Mouse (Mus musculus) heart, postnatal 10 days (tissue): Measurements from ENCODE around the gene Igf2bp1. TPM values are rescaled to one million over a fixed set of nuclear protein-coding genes. Genes with fewer than 3 reads are reported as not detected.
A peak's percentile ranks its signal among the peaks of the same experiment; 100 is the strongest.
"Not testable (repeated sequence)": the region's sequence is repeated elsewhere in the genome, so short reads cannot be mapped to it uniquely, and the experiment has no call there.

Experiments used
- DNase-seq, 2 experiments: peaks; one replicate each; pipeline ENCODE4 v3.0.0; 2021
- intact Hi-C: fragments of 180-260 bp; cut with DNase I; formaldehyde crosslinking; loops from one replicate; pipeline ENCODE4 v1.15.1; 2025
- total RNA-seq, 2 experiments: library from RNA; stranded (reverse); gene quantifications; 2 replicates each; pipeline ENCODE4 v1.2.3; 2021

Gene Igf2bp1
- total RNA-seq, 2 experiments from 2014 or later, result 0.45 to 0.72 TPM

GRCm38 (mm10) chr11:95976290-95976689 is 29.4 kb downstream of the Igf2bp1 start:
- intact Hi-C loops, result loop anchor here (10.0 kb wide), 1 partner anchor 119 kb away; no protein-coding TSS in a partner anchor
- no peak for DNase-seq

- no peak for DNase-seq
- intact Hi-C loops, result loop anchor here (10.0 kb wide), 1 partner anchor 119 kb away; no protein-coding TSS in a partner anchor
Measured at GRCm38 (mm10) chr11:95975694-95976093, 30.0 kb downstream of the Igf2bp1 start.

- intact Hi-C loops, result loop anchor here (10.0 kb wide), 1 partner anchor 122 kb away; no protein-coding TSS in a partner anchor
- DNase-seq, result no peak
Measured at GRCm38 (mm10) chr11:95973187-95973586, 32.6 kb downstream of the Igf2bp1 start.

GRCm38 (mm10) chr11:95963304-95963703 is 42.4 kb downstream of the Igf2bp1 start:
- DNase-seq, result no peak
- intact Hi-C loops, result no loop called here

- intact Hi-C loops, result no loop called here
- DNase-seq, result no peak
Measured at GRCm38 (mm10) chr11:95959152-95959551, 46.6 kb downstream of the Igf2bp1 start.

GRCm38 (mm10) chr11:95958251-95958650 is 47.5 kb downstream of the Igf2bp1 start:
- no peak for DNase-seq
- intact Hi-C loops, result no loop called here

GRCm38 (mm10) chr11:95957407-95957806 is 48.3 kb downstream of the Igf2bp1 start:
- intact Hi-C loops, result no loop called here
- DNase-seq, result no peak

- intact Hi-C loops, result no loop called here
- DNase-seq, result no peak
Measured at GRCm38 (mm10) chr11:95953313-95953712, 52.4 kb downstream of the Igf2bp1 start.

GRCm38 (mm10) chr11:95945838-95946472 is 59.8 kb downstream of the Igf2bp1 start:
- intact Hi-C loops, result no loop called here
- no peak for DNase-seq

- intact Hi-C loops, result no loop called here
- peak in 1 of 2 experiments; percentile 8 for DNase-seq
Measured at GRCm38 (mm10) chr11:95939828-95940507, 65.8 kb downstream of the Igf2bp1 start.

GRCm38 (mm10) chr11:95936409-95936808 is 69.3 kb downstream of the Igf2bp1 start:
- intact Hi-C loops, result no loop called here
- no peak for DNase-seq

GRCm38 (mm10) chr11:95932168-95932567 is 73.6 kb downstream of the Igf2bp1 start:
- DNase-seq, intact Hi-C loops: not testable (repeated sequence)

- intact Hi-C loops, result no loop called here
- no peak for DNase-seq
Measured at GRCm38 (mm10) chr11:95926398-95926797, 79.3 kb downstream of the Igf2bp1 start.

GRCm38 (mm10) chr11:95925976-95926375 is 79.8 kb downstream of the Igf2bp1 start:
- DNase-seq, result no peak
- intact Hi-C loops, result no loop called here

GRCm38 (mm10) chr11:95924215-95924614 is 81.5 kb downstream of the Igf2bp1 start:
- intact Hi-C loops, result no loop called here
- no peak for DNase-seq

- DNase-seq, intact Hi-C loops: not testable (repeated sequence)
Measured at GRCm38 (mm10) chr11:95923477-95923876, 82.3 kb downstream of the Igf2bp1 start.

- intact Hi-C loops, result no loop called here
- no peak for DNase-seq
Measured at GRCm38 (mm10) chr11:95921991-95922621, 83.6 kb downstream of the Igf2bp1 start.

- DNase-seq, result no peak
- intact Hi-C loops, result no loop called here
Measured at GRCm38 (mm10) chr11:95916426-95916825, 89.3 kb downstream of the Igf2bp1 start.

GRCm38 (mm10) chr11:95915006-95915710 is 90.6 kb downstream of the Igf2bp1 start:
- intact Hi-C loops, result no loop called here
- peak; percentile 5 to 15 for DNase-seq

- intact Hi-C loops, result no loop called here
- peak in 1 of 2 experiments; percentile 4 for DNase-seq
Measured at GRCm38 (mm10) chr11:95914571-95914991, 91.2 kb downstream of the Igf2bp1 start, which contains the start of gene B4galnt2. B4galnt2 (minus strand) TSS chr11:95914891.
